Mouse (Mus musculus): ENCODE data around the gene Sipa1l1.

The Sipa1l1 gene

GRCm38 (mm10) chr12:82362796-82363195, 193.7 kb downstream of the Sipa1l1 start:
- POLR2A ChIA-PET: interaction anchor here in 1 of 4 experiments (0.7 to 1.6 kb wide), 4 partner anchors 10 to 153 kb away, joined by 3 to 5 read pairs (median 3); no protein-coding TSS in a partner anchor
- CTCF ChIA-PET: no interaction called here

- POLR2A ChIA-PET: no interaction called here
- CTCF ChIA-PET: no interaction called here
Measured at GRCm38 (mm10) chr12:82364186-82364585, 195.1 kb downstream of the Sipa1l1 start.

DNA sequence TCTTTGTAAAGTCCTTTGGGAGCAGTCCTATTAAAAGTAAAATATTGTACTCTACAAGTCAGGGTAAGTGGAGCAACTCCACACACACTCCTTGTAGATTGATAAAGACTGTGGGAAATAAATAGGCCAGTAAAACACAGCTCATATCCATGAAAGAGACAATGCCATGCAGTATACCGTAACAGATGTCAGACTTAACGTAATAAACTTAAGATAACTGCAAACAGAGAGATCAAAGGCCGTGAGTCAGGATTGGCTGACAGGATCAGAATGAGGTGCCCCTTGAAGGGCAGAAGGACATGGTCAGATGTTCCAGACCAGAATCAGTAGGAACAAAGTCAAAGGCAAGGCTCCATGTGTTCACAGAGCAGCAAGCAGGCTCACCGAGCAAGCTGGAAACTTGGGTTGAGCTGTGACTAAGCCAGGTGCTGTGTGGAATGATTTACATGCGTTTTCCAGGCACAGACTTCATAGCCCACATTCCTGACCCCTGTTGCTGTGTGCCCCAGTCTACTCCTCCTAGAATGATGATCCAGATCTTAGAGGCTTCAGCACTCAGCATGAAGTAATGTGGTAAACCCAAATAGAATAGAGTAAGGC, 196.3 kb downstream of the Sipa1l1 start:
- ChIA-PET CTCF (no interaction called here), POLR2A (no interaction called here)

- ChIA-PET CTCF (no interaction called here), POLR2A (interaction anchor here in 1 of 4 experiments (0.6 kb wide), 1 partner anchor 43 kb away, joined by 4 read pairs; no protein-coding TSS in a partner anchor)
Measured at GRCm38 (mm10) chr12:82366754-82367153, 197.6 kb downstream of the Sipa1l1 start.

- POLR2A ChIA-PET: interaction anchor here in 2 of 4 experiments (0.5 to 0.6 kb wide), 2 partner anchors 44 to 76 kb away, joined by 3 to 4 read pairs; no protein-coding TSS in a partner anchor
Measured at GRCm38 (mm10) chr12:82367345-82367744, 198.2 kb downstream of the Sipa1l1 start.

DNA sequence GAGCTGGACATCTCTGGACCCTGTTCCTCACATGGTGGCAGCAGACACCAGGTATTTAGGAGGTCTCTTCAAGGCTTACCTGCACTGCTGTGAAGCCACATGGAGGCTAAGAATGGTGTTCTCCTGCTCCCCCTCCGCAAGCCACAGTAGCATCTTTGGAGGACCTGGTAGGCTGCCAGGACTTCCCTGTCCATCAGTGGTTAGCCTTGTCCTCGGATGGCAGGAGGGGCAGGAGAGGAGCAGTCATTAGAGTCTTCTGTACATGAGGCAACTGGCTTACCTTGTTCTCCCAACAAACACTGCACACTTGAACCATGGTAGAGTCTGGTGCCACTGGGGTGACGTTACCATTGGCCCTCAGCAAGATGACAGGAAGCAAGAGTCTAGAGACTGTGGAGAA, 198.9 kb downstream of the Sipa1l1 start:
- CTCF ChIA-PET: no interaction called here

More at GRCm38 (mm10) chr12:82367345-82367744, 198.2 kb downstream of the Sipa1l1 start:
- CTCF ChIA-PET: no interaction called here

DNA sequence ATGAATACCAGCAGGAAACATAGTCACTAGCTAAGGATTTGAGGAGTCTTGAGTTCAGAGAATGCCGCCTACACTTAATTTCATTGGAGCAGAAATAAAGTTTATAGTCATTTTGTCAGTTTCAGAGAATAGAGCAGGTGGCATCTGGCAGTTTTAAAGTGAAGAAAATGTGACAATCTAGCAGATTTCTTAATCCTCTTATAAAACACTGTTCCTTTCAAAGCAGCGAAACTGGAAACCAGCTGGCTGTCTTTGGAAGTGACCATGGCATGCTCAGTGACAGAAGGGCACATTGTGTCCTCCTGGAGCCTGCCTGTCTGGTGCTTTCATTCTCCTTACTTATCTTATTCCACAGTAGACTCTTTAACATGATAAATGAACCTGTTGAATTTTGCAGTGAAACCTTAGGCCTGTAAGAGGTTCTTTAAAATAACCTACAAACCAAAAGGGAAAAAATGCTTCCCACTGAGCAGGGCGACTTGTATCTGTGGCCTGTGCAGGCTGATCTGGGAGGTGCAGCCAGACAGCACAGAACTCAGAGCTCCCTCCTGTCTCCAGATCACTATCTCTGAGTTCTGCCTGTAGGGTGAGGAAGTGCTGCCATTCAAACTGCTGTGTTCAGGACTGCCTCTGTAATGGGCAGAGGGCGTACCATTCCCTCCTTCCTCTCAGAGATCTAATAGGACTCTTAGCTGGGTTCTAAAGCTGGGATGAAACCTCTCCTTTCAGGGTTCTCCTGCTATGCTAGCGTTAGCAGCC, 200.5 kb downstream of the Sipa1l1 start:
- ChIA-PET POLR2A (interaction anchor here in 1 of 4 experiments (0.5 to 1.2 kb wide), 3 partner anchors 15 to 195 kb away, joined by 3 to 4 read pairs (median 4); no protein-coding TSS in a partner anchor), CTCF (interaction anchor here in 1 of 4 experiments (0.6 kb wide), 1 partner anchor 677 kb away, joined by 3 read pairs; no protein-coding TSS in a partner anchor)

More for the DNA sequence above, 198.9 kb downstream of the Sipa1l1 start:
- POLR2A ChIA-PET: interaction anchor here in 1 of 4 experiments (0.6 kb wide), 1 partner anchor 124 kb away, joined by 4 read pairs; no protein-coding TSS in a partner anchor

DNA sequence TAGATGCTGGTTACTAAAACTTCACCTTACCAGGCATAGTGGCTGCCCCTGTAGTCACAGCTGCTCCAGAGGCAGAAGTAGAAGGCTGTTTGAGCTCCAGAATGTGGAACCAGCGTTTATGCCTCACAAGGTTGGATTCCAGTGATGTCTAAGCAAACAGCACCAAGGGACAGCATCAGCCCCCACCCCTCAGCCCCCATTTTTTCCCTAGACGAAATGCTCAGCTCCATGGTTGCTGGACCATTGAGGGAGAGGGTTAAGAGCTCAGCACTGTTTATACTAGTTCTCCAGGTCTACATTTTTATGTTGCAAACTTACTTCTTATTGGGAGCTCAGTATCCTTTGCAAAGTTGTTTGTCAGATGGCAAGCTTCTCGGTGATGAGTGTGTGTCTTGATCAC, 202.1 kb downstream of the Sipa1l1 start:
- ChIA-PET POLR2A (interaction anchor here in 2 of 4 experiments (0.6 to 1.2 kb wide), 4 partner anchors 16 to 667 kb away, joined by 3 to 6 read pairs (median 4); no protein-coding TSS in a partner anchor), CTCF (interaction anchor here in 1 of 4 experiments (0.6 kb wide), 1 partner anchor 13 kb away, joined by 6 read pairs; no protein-coding TSS in a partner anchor)

- ChIA-PET POLR2A (interaction anchor here in 1 of 4 experiments (1.0 to 1.5 kb wide), 2 partner anchors 35 to 38 kb away, joined by 4 to 5 read pairs; no protein-coding TSS in a partner anchor), CTCF (no interaction called here)
Measured at GRCm38 (mm10) chr12:82374020-82374419, 204.9 kb downstream of the Sipa1l1 start.

- POLR2A ChIA-PET: no interaction called here
Measured at GRCm38 (mm10) chr12:82382932-82383331, 213.8 kb downstream of the Sipa1l1 start.

DNA sequence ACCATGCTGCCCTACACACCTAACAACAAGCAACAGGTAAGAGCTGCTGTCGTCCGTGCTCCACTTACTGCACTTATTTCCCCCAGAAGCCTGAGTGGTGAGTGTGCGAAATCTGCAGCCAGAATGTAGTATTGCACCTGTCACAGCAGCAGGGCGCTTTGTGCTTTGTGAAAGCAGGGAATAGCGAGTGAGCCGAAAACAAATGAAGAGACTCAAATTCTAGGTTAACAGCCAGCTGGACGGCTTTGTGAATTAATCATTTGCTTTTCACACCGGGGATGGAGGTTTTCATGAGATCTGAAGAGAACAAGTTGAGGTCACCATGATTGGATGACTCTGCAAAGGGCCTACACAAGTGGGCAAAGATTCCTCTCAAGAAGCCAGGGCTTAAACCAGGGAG, 215.6 kb downstream of the Sipa1l1 start:
- CTCF ChIA-PET: interaction anchor here in 2 of 4 experiments (0.5 to 0.6 kb wide), 2 partner anchors 8 to 10 kb away, joined by 3 read pairs; no protein-coding TSS in a partner anchor
- POLR2A ChIA-PET: interaction anchor here in 1 of 4 experiments (0.7 kb wide), 1 partner anchor 15 kb away, joined by 4 read pairs; no protein-coding TSS in a partner anchor

More at GRCm38 (mm10) chr12:82382932-82383331, 213.8 kb downstream of the Sipa1l1 start:
- CTCF ChIA-PET: interaction anchor here in 1 of 4 experiments (0.6 kb wide), 1 partner anchor 525 kb away, joined by 3 read pairs; no protein-coding TSS in a partner anchor

- ChIA-PET POLR2A (interaction anchor here in 1 of 4 experiments (1.2 kb wide), 1 partner anchor 15 kb away, joined by 3 read pairs; no protein-coding TSS in a partner anchor), CTCF (no interaction called here)
Measured at GRCm38 (mm10) chr12:82387042-82387441, 217.9 kb downstream of the Sipa1l1 start.

GRCm38 (mm10) chr12:82387647-82388046, 218.5 kb downstream of the Sipa1l1 start:
- POLR2A ChIA-PET: interaction anchor here in 1 of 4 experiments (1.2 kb wide), 1 partner anchor 16 kb away, joined by 3 read pairs; no protein-coding TSS in a partner anchor
- CTCF ChIA-PET: no interaction called here

DNA sequence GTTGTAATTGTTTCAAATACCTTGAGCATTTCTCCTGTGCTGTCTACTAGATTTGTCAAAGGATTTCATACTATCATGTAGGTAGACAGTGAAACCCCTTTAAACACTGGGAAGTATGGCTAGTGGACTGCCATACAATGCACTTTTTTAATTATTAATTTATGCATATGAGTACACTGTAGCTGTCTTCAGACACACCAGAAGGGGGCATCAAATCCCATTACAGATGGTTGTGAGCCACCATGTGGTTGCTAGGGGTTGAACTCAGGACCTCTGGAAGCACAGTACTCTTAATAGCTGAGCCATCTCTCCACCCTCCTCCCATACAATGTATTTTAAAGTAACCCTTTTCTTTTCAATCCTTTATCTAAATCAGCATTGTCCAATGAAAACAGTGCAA, 219.0 kb downstream of the Sipa1l1 start:
- POLR2A ChIA-PET: no interaction called here
- CTCF ChIA-PET: no interaction called here

DNA sequence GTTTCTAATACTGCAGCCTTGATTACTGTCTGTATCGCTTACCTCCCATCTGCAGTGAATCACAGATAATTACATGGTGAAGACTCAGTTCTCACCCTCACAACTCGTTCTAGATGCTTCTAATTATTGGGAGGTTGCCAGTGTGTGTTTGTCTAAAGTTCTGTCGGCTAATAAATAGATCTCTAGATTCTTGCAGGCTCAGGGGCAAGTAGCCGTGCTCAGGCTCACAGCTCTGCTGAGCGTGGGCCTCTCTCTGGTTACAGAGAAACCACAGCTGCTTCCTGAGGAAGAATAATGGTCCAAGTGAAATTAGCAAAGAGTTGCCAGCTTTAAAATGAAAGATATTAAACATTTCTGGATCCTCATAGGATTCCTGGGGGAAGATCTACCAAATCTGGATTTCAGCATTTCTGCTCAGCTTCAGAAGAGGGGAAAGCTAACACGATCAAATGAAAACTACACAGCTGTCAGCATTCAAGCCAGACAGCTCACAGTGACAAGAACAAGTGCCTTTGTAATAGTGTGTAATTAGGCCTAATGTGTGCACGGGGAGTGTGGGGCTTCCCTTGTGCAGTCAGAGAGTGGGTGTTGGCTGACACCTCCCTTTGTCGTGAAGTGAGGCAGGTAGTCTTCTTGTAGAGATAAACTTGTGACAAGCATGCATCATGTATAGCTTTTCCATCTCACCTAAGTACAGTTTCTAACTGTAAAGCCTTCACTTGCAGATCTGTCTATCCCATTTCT, 225.2 kb downstream of the Sipa1l1 start:
- ChIA-PET POLR2A (no interaction called here), CTCF (no interaction called here)

GRCm38 (mm10) chr12:82395194-82395593, 226.1 kb downstream of the Sipa1l1 start:
- POLR2A ChIA-PET: no interaction called here
- CTCF ChIA-PET: interaction anchor here in 1 of 4 experiments (0.6 kb wide), 1 partner anchor 320 kb away, joined by 3 read pairs; no protein-coding TSS in a partner anchor

DNA sequence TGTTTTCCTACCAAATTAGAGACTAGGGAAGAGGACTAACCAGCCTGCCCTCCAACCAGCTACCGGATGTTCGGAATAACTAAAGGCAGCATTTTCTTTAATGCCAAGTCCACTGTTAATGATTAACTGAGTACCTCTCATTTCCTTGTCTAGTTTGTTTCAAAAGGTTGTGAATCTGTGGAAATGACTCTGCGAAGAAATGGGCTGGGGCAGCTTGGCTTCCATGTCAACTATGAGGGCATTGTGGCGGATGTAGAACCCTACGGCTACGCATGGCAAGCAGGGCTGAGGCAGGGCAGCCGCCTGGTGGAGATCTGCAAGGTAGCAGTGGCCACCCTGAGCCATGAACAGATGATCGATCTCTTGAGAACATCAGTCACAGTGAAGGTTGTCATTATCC, 228.1 kb downstream of the Sipa1l1 start:
- CTCF ChIA-PET: no interaction called here
- POLR2A ChIA-PET: no interaction called here

- CTCF ChIA-PET: interaction anchor here in 1 of 4 experiments (0.6 kb wide), 1 partner anchor 78 kb away, joined by 3 read pairs; no protein-coding TSS in a partner anchor
- POLR2A ChIA-PET: interaction anchor here in 1 of 4 experiments (0.5 kb wide), 1 partner anchor 630 kb away, joined by 3 read pairs; no protein-coding TSS in a partner anchor
Measured at GRCm38 (mm10) chr12:82397751-82398150, 228.6 kb downstream of the Sipa1l1 start.

GRCm38 (mm10) chr12:82398926-82399325, 229.8 kb downstream of the Sipa1l1 start:
- POLR2A ChIA-PET: no interaction called here
- CTCF ChIA-PET: no interaction called here

Data from embryonic stem cell, embryonic (primary cell).